Mouse (Mus musculus) activated CD4-positive, CD25-positive, alpha-beta regulatory T cell, adult 4 months (primary cell): ENCODE measurements at regions not wholly inside any gene's neighbourhood (a gene's known extent, or its start where the extent isn't known, plus 50 kb on each side); places are given as distances from the start of the nearest gene placed in this dataset.

ENCODE experiments used
- ATAC-seq: one replicate; pipeline ENCODE4 v1.8.0; 2017

GRCm38 (mm10) chr8:103902516-103902915, 198.9 kb upstream of the Cdh5 start:
- ATAC-seq: no peak

GRCm38 (mm10) chr8:103903635-103904034, 197.8 kb upstream of the Cdh5 start:
- ATAC-seq: no peak

- ATAC-seq: no peak
Measured at GRCm38 (mm10) chr8:103907662-103908061, 193.8 kb upstream of the Cdh5 start.

- ATAC-seq: no peak
Measured at GRCm38 (mm10) chr8:103911287-103912015, 190.0 kb upstream of the Cdh5 start.

- ATAC-seq: no peak
Measured at GRCm38 (mm10) chr8:103912983-103913926, 188.2 kb upstream of the Cdh5 start.

- ATAC-seq: no peak
Measured at GRCm38 (mm10) chr8:103913927-103914640, 187.3 kb upstream of the Cdh5 start.

GRCm38 (mm10) chr8:103919324-103919723, 182.1 kb upstream of the Cdh5 start:
- ATAC-seq: no peak

GRCm38 (mm10) chr8:103921621-103922020, 179.8 kb upstream of the Cdh5 start:
- no peak for ATAC-seq

- no peak for ATAC-seq
Measured at GRCm38 (mm10) chr8:103922746-103923145, 178.7 kb upstream of the Cdh5 start.

- ATAC-seq: no peak
Measured at GRCm38 (mm10) chr8:103932681-103933080, 168.7 kb upstream of the Cdh5 start.

- no peak for ATAC-seq
Measured at GRCm38 (mm10) chr8:103936491-103936890, 164.9 kb upstream of the Cdh5 start.

- ATAC-seq: no peak
Measured at GRCm38 (mm10) chr8:103938283-103939230, 162.9 kb upstream of the Cdh5 start.

- no peak for ATAC-seq
Measured at GRCm38 (mm10) chr8:103940958-103941532, 160.4 kb upstream of the Cdh5 start.

GRCm38 (mm10) chr8:103948474-103948873, 153.0 kb upstream of the Cdh5 start:
- ATAC-seq: no peak

GRCm38 (mm10) chr8:103950460-103950859, 151.0 kb upstream of the Cdh5 start:
- ATAC-seq: no peak

- no peak for ATAC-seq
Measured at GRCm38 (mm10) chr8:103953586-103953985, 147.8 kb upstream of the Cdh5 start.

- ATAC-seq: no peak
Measured at GRCm38 (mm10) chr8:103955568-103956260, 145.7 kb upstream of the Cdh5 start.

GRCm38 (mm10) chr8:103964293-103964918, 137.0 kb upstream of the Cdh5 start:
- ATAC-seq: no peak

GRCm38 (mm10) chr8:103969929-103970328, 131.5 kb upstream of the Cdh5 start:
- no peak for ATAC-seq

GRCm38 (mm10) chr8:103970511-103970910, 130.9 kb upstream of the Cdh5 start:
- no peak for ATAC-seq
